26 mouse cellular contexts compared by ENCODE assay signal in the genomic region with DNA sequence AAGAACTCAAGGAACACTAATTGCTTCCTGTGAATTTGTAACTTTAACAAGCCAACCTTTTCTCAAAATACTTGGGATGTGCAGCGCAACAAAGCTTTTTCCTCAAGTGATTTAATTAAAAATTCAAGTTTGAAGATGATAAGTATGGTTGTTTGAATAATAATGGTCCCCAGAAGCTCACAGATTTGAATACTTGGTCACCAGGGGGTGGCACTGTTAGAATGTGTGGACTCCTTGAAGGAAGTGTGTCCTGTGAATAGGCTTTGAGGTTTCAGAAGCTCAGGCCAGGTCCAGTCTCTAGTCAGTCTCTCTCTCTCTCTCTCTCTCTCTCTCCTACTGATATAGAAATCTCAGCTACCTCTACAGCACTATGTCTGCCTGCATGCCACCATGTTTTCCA. TPM values are rescaled to one million over a fixed set of nuclear protein-coding genes. Genes with fewer than 3 reads are reported as not detected.
DNase-seq lines count a peak whose midpoint lies in the region; ATAC-seq and TF ChIP-seq lines count a peak whose summit lies in the region.
"Had no signal": no experiment of that assay in that cellular context is flagged by ENCODE, and none has a peak within 500 bp of the region (broad histone marks: within the 10 kb centered on the region; RNA-seq: fewer than 3 reads in every experiment).

No protein-coding gene starts in this region.

- peak; percentile 16; the same call in 1 of the 2 replicates for TF ChIP-seq CTCF in heart, postnatal 0 days (IDR thresholded peaks at IDR 0.05; ENCODE audit: low read depth)
- TF ChIP-seq CTCF in kidney, postnatal 0 days (IDR thresholded peaks at IDR 0.05; ENCODE audit: low read depth): peak; percentile 50

- DNase-seq in embryonic facial prominence, embryonic 14.5 days (ENCODE audit: low spot score): peak; percentile 2
- no peak for DNase-seq in embryonic facial prominence, embryonic 10.5 days (ENCODE audit: low spot score)
- DNase-seq in heart, postnatal 0 days (ENCODE audit: low spot score): no peak
- no peak for DNase-seq in kidney, postnatal 0 days (ENCODE audit: low spot score)
- no peak for DNase-seq in kidney, adult 18-20 months
- DNase-seq: adrenal gland, postnatal 10 days; B cell, adult 2 months; cerebellum, adult 11 months; cerebellum, adult 8-10 months; cerebellum, postnatal 14 days; embryo, embryonic 11 days; gastrocnemius, postnatal 25 days; heart, adult 18-20 months; heart, postnatal 14 days; kidney, adult 9 months had no signal

- H3K27ac ChIP-seq in embryonic facial prominence, embryonic 14.5 days (replicated peaks; ENCODE audit: low read depth, low read length): no peak overlapping the region
- H3K27ac ChIP-seq in embryonic facial prominence, embryonic 10.5 days (replicated peaks): no peak overlapping the region
- H3K27ac ChIP-seq in heart, postnatal 0 days (ENCODE audit: low read depth): no peak overlapping the region
- no peak overlapping the region for H3K27ac ChIP-seq in heart, embryonic 12.5 days (ENCODE audit: poor library complexity, severe bottlenecking)
- H3K27ac ChIP-seq in kidney, postnatal 0 days: no peak overlapping the region
- H3K27ac ChIP-seq: embryonic facial prominence, embryonic 12.5 days; forebrain, embryonic 12.5 days; hindbrain, embryonic 14.5 days had no signal

- 0 out of 2 replicates have a peak, but pooled peaks cover 4% of the 10 kb centered on the region for H3K9me3 ChIP-seq in embryonic facial prominence, embryonic 14.5 days (ENCODE audit: control insufficient read depth, low read length)
- 0 out of 2 replicates have a peak, but pooled peaks cover 2% of the 10 kb centered on the region for H3K9me3 ChIP-seq in embryonic facial prominence, embryonic 10.5 days
- H3K9me3 ChIP-seq in heart, postnatal 0 days (replicated peaks; ENCODE audit: control insufficient read depth, low read length): no peaks in the 10 kb centered on the region; the same call in 1 of the 2 replicates
- peaks cover 9% of the 10 kb centered on the region for H3K9me3 ChIP-seq in heart, embryonic 12.5 days (replicated peaks)
- H3K9me3 ChIP-seq in kidney, postnatal 0 days (replicated peaks; ENCODE audit: low read length): no peaks in the 10 kb centered on the region
- H3K9me3 ChIP-seq: forebrain, embryonic 12.5 days; G1E had no signal

- TF ChIP-seq EP300 in heart, postnatal 0 days (IDR thresholded peaks at IDR 0.05; ENCODE audit: low read depth): no peak

- no peak overlapping the region for H3K9ac ChIP-seq in embryonic facial prominence, embryonic 14.5 days (ENCODE audit: low read depth, low read length)
- H3K9ac ChIP-seq in heart, postnatal 0 days (replicated peaks; ENCODE audit: low read depth, low read length): no peak overlapping the region
- no peak overlapping the region for H3K9ac ChIP-seq in heart, embryonic 12.5 days
- no peak overlapping the region for H3K9ac ChIP-seq in kidney, postnatal 0 days (ENCODE audit: low read depth, low read length)
- H3K9ac ChIP-seq: embryonic facial prominence, embryonic 12.5 days; forebrain, embryonic 12.5 days; hindbrain, embryonic 14.5 days had no signal

- no peaks in the 10 kb centered on the region for H3K4me1 ChIP-seq in embryonic facial prominence, embryonic 14.5 days (ENCODE audit: control insufficient read depth, insufficient read depth, low read length)
- peaks cover 12% of the 10 kb centered on the region for H3K4me1 ChIP-seq in embryonic facial prominence, embryonic 10.5 days
- no peaks in the 10 kb centered on the region for H3K4me1 ChIP-seq in heart, postnatal 0 days (ENCODE audit: control insufficient read depth, insufficient read depth)
- H3K4me1 ChIP-seq in heart, embryonic 12.5 days (replicated peaks): peaks cover 5% of the 10 kb centered on the region; the same call in 1 of the 2 replicates
- no peaks in the 10 kb centered on the region for H3K4me1 ChIP-seq in kidney, postnatal 0 days (replicated peaks; ENCODE audit: insufficient read depth, low read length)
- H3K4me1 ChIP-seq: embryonic facial prominence, embryonic 12.5 days had no signal

- no peak overlapping the region for H3K4me2 ChIP-seq in embryonic facial prominence, embryonic 14.5 days (ENCODE audit: low read depth, low read length)
- no peak overlapping the region for H3K4me2 ChIP-seq in heart, postnatal 0 days (ENCODE audit: low read depth, low read length)
- no peak overlapping the region for H3K4me2 ChIP-seq in heart, embryonic 12.5 days
- no peak overlapping the region for H3K4me2 ChIP-seq in kidney, postnatal 0 days (ENCODE audit: low read length)
- H3K4me2 ChIP-seq: embryonic facial prominence, embryonic 12.5 days; forebrain, embryonic 12.5 days; hindbrain, embryonic 14.5 days had no signal

- H3K4me3 ChIP-seq in embryonic facial prominence, embryonic 14.5 days (ENCODE audit: low read depth, low read length): no peak overlapping the region
- H3K4me3 ChIP-seq in embryonic facial prominence, embryonic 10.5 days: no peak overlapping the region
- H3K4me3 ChIP-seq in heart, postnatal 0 days (ENCODE audit: low read depth, low read length): no peak overlapping the region
- no peak overlapping the region for H3K4me3 ChIP-seq in heart, embryonic 12.5 days
- H3K4me3 ChIP-seq in kidney, postnatal 0 days (replicated peaks; ENCODE audit: low read depth, low read length): no peak overlapping the region
- H3K4me3 ChIP-seq: embryonic facial prominence, embryonic 12.5 days; forebrain, embryonic 12.5 days had no signal

- no peaks in the 10 kb centered on the region for H3K27me3 ChIP-seq in embryonic facial prominence, embryonic 14.5 days (replicated peaks; ENCODE audit: control insufficient read depth, insufficient read depth, low read length)
- H3K27me3 ChIP-seq in embryonic facial prominence, embryonic 10.5 days (replicated peaks; ENCODE audit: low read depth, poor library complexity, severe bottlenecking): no peaks in the 10 kb centered on the region
- H3K27me3 ChIP-seq in heart, postnatal 0 days (ENCODE audit: control insufficient read depth, insufficient read depth, low read length): no peaks in the 10 kb centered on the region
- H3K27me3 ChIP-seq in heart, embryonic 12.5 days (replicated peaks): no peaks in the 10 kb centered on the region
- H3K27me3 ChIP-seq in kidney, postnatal 0 days (ENCODE audit: insufficient read depth, low read length): no peaks in the 10 kb centered on the region
- H3K27me3 ChIP-seq: embryonic facial prominence, embryonic 12.5 days; forebrain, embryonic 12.5 days had no signal

- 94% methylated on average over 1 of the region's 1 CpGs for WGBS in embryonic facial prominence, embryonic 14.5 days
- 90% methylated on average over 1 of the region's 1 CpGs for WGBS in embryonic facial prominence, embryonic 10.5 days
- WGBS in heart, postnatal 0 days: 87% methylated on average over 1 of the region's 1 CpGs
- 90% methylated on average over 1 of the region's 1 CpGs for WGBS in heart, embryonic 12.5 days
- 93% methylated on average over 1 of the region's 1 CpGs for WGBS in kidney, postnatal 0 days

- H3K36me3 ChIP-seq in embryonic facial prominence, embryonic 14.5 days (ENCODE audit: control insufficient read depth, insufficient read depth, low read length): no peaks in the 10 kb centered on the region
- H3K36me3 ChIP-seq in embryonic facial prominence, embryonic 10.5 days (replicated peaks): no peaks in the 10 kb centered on the region
- H3K36me3 ChIP-seq in heart, postnatal 0 days (replicated peaks; ENCODE audit: control insufficient read depth, insufficient read depth, low read length): no peaks in the 10 kb centered on the region
- no peaks in the 10 kb centered on the region for H3K36me3 ChIP-seq in heart, embryonic 12.5 days
- no peaks in the 10 kb centered on the region for H3K36me3 ChIP-seq in kidney, postnatal 0 days (ENCODE audit: insufficient read depth, low read length)
- H3K36me3 ChIP-seq: embryonic facial prominence, embryonic 12.5 days; forebrain, embryonic 12.5 days; G1E had no signal

- ATAC-seq in embryonic facial prominence, embryonic 14.5 days (ENCODE audit: low read depth): no peak
- ATAC-seq in heart, postnatal 0 days (ENCODE audit: insufficient read depth, low read depth): no peak
- no peak for ATAC-seq in heart, embryonic 12.5 days (ENCODE audit: insufficient number of reproducible peaks, low FRiP score)
- no peak for ATAC-seq in kidney, postnatal 0 days (replicated peaks; ENCODE audit: low FRiP score, low read depth)
- ATAC-seq in frontal cortex, adult (ENCODE audit: low TSS enrichment): no peak
- ATAC-seq: CD4-positive, CD25-positive, alpha-beta regulatory T cell, adult 4 months; forebrain, embryonic 16.5 days had no signal

RNA-seq across cellular contexts. Expression of a gene that starts 32.0 kb away (rescaled TPM):
- 2.2 and 5.1 TPM in 2 replicates for polyA plus RNA-seq in embryonic facial prominence, embryonic 14.5 days (2014; fragmentation: Nextera tagmentation; extraction: Ambion mirVana)
- polyA plus RNA-seq in embryonic facial prominence, embryonic 10.5 days (2016; fragmentation: Nextera tagmentation; extraction: Ambion mirVana): 1.4 and 1.9 TPM in 2 replicates
- total RNA-seq in heart, postnatal 0 days (2014; rRNA removed; ENCODE audit: low replicate concordance): 0.08 and 1.3 TPM in 2 replicates
- polyA plus RNA-seq in heart, postnatal 0 days (2015; fragmentation: Nextera tagmentation; extraction: Ambion mirVana): 0.15 and 0.29 TPM in 2 replicates
- polyA plus RNA-seq in heart, embryonic 12.5 days (2016; fragmentation: Nextera tagmentation; extraction: Ambion mirVana): 1.3 and 2.0 TPM in 2 replicates
- polyA plus RNA-seq in kidney, postnatal 0 days (2015; fragmentation: Nextera tagmentation; extraction: Ambion mirVana): 1.4 and 1.6 TPM in 2 replicates
- total RNA-seq: common myeloid progenitor, adult 5-6 weeks; G1E; gastrocnemius, adult 18-20 months; gastrocnemius, postnatal 25 days; heart, adult 18-20 months; hematopoietic stem cell, adult 5-6 weeks had no signal
- polyA plus RNA-seq: CD4-positive, CD25-positive, alpha-beta regulatory T cell, adult 4 months; G1E had no signal
